Mouse (Mus musculus): ENCODE results near the gene Tshz2. TPM values are rescaled to one million over a fixed set of nuclear protein-coding genes. Genes with fewer than 3 reads are reported as not detected.
A peak's percentile ranks its signal among the peaks of the same experiment; 100 is the strongest.
"Not testable (repeated sequence)": the region's sequence is repeated elsewhere in the genome, so short reads cannot be mapped to it uniquely, and the experiment has no call there.

The Tshz2 gene
- total RNA-seq, 2 experiments from 2014 or later, result 17.8 to 18.3 TPM

DNA sequence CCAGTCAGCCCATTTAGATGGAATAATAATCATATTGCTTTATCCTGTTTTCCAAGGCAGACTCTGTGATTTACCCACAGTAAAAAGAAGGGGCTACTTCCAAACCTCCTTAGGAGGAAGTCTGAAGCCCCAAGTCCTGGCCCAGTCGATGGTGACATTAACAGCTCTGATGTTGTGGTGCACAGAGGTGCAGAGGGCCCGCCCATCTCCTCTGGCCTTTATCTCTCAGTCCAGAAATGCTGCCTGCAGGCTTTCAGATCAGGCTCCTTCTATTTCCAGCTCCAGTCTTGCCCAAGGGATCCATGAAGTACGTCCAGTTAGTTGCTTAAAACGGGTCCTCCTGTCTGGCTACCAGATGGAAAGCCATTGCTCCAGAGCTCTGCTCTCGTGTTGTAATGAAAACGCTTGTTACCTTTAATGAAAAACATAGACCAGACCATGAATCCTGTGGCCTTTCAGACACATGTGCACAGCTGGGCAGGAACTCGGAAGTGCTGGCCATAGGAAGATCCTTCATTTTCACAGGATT is 114.4 kb downstream of the Tshz2 start:
- intact Hi-C loops (cut with DNase I; ENCODE audit: low total_unique reads), result no loop called here
- DNase-seq, result no peak

DNA sequence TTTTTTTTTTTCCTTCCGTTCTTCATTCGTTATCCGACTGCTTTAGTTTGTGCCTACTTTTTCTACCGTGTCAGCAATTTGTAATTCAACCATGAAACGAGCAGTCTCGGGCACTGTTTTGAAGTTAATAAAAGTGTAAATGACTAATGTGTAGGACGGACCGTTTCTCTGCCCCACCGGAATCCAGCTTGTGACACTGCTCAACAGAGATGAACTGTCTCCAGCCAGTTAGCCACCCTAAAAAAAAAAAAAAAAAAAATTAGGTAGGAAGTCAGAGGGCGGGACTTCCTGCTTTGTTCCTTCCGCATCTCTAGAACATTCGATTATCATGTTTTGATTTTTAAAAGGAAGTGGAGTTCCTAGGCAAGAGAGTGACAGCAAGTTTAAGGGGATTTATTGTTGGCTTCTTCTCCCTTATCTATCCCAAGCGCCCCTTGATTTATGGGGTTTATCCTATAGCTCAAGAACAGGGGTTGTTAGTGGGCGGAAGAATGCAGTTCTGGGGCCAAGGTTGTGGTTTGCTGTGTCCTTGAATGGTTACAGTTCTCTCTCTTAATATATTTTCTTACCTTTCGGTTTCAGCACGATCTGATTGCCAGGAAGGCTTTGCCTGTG is 116.6 kb downstream of the Tshz2 start:
- intact Hi-C loops (cut with DNase I; ENCODE audit: low total_unique reads), result no loop called here
- no peak for DNase-seq

DNA sequence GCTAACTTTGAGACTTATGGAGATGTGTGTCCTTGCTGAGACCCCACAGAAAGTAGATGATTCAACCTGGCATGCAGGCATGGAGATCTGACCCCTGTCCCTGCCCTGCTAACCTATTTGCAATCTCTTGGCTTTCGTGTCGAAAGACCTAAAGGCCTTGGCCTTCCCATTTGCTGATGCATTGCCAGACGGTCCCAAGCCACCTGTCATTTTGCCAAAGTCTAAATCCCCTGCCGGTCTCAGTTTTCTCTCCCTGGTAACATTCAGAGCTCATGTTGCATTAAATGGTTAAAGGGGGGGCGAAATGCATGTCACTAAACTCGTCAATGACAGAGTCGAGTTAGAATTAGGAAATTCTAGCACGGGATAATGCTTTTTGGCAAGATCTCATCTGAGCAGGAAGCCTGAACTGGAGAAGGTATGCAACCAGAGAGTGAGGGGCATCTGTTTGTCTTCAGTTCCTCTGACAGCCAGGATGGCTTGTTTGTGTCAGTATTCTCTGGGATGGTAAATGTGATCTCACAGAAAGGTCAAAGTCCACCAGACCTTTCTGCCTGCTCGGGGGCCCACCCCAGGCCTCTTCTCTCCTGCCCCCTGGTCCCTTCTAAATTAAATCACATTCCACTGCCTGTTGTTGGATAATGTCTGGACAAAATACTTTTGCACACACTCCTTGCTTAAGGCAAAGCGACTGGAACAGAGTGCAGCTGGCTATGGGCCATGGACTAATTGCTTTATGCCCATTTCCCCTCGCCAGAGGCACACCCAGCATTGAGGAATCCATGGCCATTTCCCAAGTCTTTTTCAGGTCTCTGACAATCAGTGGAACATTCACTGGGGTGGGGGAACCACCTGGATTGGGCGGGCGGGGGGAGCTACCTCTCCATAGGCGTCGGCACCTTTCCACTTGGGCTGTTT is 118.0 kb downstream of the Tshz2 start:
- intact Hi-C loops (cut with DNase I; ENCODE audit: low total_unique reads), result no loop called here
- DNase-seq, result peak; percentile 22

DNA sequence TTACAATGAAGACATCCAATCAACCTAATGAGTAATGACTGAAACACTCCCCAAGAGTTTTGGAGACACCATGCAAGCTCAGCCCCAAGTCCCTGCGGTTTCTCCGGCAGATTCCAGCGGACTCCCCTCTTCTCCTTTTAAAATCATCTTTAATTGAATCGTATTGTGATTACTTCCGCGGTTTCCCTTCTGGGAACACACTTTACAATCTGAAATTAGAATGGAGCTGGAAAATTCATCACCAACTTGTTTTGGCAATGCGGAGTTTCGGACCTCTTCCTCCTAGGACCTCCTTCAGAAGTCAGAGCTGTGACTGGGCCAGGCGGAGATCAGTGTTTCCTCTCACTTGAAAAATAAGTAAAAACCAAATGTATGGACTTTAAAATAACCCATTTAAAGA is 119.3 kb downstream of the Tshz2 start:
- intact Hi-C loops (cut with DNase I; ENCODE audit: low total_unique reads), result no loop called here

DNA sequence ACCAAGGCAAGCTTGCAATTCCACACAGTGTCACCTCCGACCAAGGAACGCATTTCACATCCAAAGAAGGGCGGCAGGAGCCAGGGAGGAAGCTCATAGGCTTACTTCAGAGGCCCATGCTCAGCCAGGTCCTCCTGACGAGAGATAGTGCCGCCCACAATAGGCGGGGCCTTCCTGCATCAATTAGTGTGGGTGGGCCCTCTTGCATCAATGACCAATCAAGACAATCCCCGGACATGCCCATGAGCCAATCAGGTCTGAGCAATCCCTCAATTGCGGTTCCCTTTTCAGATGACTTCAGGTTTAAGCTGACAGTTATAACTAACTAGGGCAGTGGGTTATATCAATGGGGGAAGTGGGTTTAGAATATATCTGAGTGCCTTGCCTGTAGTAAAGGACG is 120.6 kb downstream of the Tshz2 start:
- intact Hi-C loops (cut with DNase I; ENCODE audit: low total_unique reads), result no loop called here

More for the DNA sequence above, 119.3 kb downstream of the Tshz2 start:
- DNase-seq, result no peak

DNA sequence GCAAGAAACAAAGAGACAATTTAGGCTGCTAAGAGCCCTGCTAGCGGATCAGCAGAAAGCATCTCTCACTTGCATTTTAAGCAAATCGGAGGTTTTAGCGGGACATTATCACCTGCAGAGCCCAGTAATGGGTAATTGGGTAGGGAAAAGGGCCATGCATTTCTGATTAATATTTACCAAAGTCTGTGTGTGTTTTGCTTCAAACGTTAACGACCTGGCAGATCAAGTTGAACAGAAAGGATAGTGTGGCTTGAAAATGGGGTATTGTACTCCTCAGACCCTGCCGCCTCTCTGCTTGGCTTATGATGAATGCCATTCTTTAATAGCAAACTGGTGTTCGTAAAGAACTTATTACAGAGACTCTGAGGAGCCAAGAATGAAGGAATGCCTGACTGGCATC is 122.3 kb downstream of the Tshz2 start:
- no peak for DNase-seq
- intact Hi-C loops (cut with DNase I; ENCODE audit: low total_unique reads), result no loop called here

More for the DNA sequence above, 120.6 kb downstream of the Tshz2 start:
- DNase-seq, result no peak

DNA sequence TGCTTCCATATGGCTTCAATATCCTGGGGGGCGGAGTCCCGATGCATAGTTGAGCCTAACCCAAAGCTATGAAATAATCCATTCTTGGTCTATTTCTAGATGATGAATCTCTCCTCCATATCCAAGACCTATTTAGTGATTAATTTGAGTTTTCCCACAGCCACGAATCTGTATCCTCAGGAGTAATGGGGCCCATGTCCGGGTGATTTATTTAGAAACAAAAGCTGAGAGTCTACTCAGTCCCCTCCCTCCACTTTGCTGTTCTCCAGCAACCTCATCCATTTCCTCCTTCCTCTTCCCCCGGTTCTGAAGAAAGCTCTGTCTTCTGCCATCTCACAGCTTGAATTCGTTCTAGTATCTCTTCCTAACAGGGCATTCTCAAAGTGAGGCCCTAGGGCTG is 125.3 kb downstream of the Tshz2 start:
- intact Hi-C loops (cut with DNase I; ENCODE audit: low total_unique reads), result no loop called here
- no peak for DNase-seq

DNA sequence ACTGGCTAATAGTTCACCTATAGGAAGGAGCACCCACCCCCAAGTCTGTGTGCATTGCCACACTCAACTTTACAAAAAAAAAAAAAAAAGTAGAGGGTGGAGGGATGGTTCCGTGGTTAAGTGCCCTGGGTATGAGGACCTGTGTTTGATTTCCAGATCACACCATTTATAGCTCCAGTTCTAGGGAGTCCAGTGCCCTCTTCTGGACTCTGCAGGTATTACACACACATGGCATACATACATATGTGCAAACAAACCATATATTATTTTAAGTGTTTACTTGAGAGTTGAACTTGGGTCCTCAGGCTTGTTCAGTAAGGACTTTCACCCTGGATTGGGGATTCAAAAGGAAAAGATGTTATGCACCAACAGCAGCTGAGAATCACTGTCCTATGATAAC is 127.3 kb downstream of the Tshz2 start:
- DNase-seq, result no peak
- intact Hi-C loops (cut with DNase I; ENCODE audit: low total_unique reads), result no loop called here

DNA sequence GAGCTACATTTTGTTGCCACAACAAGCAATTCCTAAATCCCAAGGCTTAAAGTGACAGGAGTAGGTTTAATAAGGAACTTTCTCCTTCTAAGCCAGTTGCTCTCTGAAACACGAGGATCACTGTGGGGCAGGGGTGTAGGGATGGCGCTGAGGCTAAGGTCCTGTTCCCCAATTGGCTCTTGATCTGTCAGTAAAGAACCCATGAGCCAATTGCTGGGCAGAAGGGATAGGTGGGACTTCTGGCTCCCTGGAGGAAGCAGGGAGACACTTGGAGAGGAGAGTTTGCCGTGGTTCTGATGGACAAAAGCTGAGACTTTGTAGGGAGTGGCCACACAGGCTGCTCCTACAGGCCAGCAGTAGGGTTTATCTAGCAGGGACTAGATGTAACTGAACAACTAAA is 128.9 kb downstream of the Tshz2 start:
- intact Hi-C loops (cut with DNase I; ENCODE audit: low total_unique reads), result no loop called here
- DNase-seq, result no peak

DNA sequence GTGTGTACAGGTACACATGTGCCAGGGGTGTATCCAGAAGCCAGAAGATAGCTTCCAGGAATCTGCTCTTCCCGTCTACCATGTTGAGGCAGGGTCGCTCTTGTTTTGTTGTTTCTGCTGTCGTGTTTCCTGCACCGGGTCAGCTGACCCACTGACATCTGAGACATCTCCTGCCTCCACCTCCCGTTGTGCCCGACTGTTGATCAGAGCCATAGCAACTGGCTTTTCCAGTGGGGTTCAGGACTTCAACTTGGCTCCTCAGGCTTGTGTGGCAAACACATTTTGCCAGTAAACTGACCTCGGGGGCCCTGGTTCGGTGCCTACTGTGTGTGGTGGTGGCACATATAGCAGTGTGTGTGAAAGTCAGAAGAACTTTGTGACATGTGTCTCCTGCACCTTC is 129.5 kb downstream of the Tshz2 start:
- no peak for DNase-seq
- intact Hi-C loops (cut with DNase I; ENCODE audit: low total_unique reads), result no loop called here

DNA sequence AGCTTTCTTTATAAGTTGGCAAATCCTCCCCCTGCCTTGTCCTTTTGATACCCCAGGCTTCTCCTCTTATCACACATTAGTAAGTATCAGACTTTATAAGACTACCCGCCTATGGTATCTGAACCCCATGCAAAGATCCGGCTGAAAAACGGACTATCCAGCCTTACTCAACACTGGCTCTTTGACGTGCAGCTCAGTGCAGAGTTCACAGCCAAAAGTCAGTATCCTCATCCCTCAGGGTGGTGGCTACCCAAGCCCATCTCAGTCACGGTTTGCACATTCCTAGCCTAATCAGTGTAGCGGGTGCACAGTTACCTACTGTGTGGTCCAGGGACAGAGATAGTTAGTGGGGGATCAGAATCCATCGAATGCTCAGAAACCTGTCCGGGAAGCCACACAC is 130.9 kb downstream of the Tshz2 start:
- intact Hi-C loops (cut with DNase I; ENCODE audit: low total_unique reads), result no loop called here

DNA sequence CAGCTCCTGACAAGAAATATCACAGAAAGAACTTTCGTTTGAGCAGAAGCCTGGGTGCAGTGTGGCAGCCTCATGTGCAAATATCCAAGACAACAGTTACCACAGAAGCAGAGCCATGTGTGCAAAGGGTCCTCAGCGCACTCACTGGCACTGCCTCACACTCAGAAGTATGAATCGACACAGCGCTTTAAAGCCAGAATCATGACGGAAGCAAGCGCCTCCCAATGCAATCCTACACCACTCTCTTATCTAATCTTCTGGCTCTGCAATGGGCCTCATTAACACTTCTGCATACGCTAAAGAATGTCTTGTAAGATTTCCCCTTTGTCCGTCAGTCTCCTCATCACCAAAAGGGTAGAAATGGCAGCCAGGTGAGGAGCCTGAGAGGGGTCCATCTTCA is 133.4 kb downstream of the Tshz2 start:
- intact Hi-C loops (cut with DNase I; ENCODE audit: low total_unique reads), result no loop called here
- DNase-seq, result no peak

More for the DNA sequence above, 130.9 kb downstream of the Tshz2 start:
- no peak for DNase-seq

DNA sequence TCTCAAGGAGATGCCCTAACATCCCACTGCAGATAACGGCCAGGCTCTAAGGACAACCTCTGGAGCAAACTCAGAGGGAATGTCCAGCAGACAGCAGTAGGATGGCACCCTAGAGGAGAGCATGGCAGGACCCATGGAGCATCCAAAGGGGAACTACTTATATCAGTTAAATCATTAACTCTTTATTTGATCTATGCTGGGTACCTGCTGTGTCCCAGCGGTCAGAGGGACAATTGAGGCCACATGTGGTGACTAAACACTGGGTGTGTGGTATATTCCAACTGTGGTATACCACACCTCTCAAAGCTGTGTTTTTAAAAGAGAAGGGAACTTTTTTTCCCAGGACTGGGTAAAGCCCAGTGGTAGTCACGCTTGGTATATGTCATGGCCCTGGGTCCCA is 134.5 kb downstream of the Tshz2 start:
- intact Hi-C loops (cut with DNase I; ENCODE audit: low total_unique reads), result no loop called here
- no peak for DNase-seq

DNA sequence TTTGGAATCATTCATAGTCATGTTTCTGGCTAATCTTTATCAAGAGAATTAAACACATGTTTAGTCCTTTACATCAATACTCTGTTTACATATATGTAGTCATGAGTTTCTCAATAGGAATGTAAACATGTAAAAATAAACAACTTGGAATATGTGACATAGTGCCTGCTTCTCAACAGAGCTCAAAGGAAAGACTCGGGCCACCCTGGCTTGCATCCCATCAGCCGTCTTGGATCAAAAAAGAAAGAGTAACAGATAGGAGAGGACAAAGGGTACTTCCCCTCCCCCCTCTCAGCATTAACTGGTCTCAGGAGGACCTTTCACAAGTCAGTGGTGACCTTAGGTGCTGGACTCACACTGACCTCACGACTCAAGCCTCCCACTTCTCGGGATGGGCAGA is 142.3 kb downstream of the Tshz2 start:
- intact Hi-C loops (cut with DNase I; ENCODE audit: low total_unique reads), result no loop called here
- no peak for DNase-seq

DNA sequence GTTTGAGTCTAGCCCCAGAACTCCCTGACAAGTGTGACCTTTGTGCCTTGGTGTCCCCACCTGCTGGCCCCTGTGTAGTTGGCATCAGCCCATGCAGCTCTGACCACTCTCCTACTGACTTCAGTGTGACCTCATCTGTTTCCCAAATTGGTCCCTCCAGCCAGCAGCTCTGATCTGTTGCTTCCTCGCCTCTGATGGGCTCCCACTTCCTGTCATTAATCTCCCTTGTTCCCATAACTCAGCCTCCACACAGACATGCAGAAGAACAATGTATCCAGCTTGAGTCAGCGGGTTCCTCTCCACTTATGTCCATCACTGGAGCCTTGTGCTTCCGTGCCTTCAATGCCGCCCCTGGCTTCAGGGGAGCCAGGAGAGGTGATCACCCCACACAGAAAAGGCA is 144.4 kb downstream of the Tshz2 start:
- intact Hi-C loops (cut with DNase I; ENCODE audit: low total_unique reads), result no loop called here
- no peak for DNase-seq

DNA sequence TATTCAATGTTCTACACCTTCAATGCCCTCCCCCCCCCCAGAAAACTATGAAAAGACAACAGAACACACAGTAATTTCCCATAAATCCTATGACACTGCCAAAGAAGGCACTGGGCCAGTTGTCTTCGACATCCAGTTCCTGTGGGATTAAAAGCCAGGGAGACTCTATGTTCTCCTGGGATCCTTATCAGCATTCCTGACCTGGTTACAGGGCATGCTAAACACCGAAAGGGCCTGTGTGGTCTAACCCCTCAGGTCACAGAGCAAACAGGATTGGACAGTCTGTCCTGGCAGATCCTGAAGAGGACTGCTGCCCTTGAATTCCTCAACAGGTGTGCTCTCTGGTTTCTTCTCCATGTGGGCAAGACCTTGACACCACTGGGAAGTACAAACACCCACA is 145.0 kb downstream of the Tshz2 start:
- intact Hi-C loops (cut with DNase I; ENCODE audit: low total_unique reads), result no loop called here
- no peak for DNase-seq

DNA sequence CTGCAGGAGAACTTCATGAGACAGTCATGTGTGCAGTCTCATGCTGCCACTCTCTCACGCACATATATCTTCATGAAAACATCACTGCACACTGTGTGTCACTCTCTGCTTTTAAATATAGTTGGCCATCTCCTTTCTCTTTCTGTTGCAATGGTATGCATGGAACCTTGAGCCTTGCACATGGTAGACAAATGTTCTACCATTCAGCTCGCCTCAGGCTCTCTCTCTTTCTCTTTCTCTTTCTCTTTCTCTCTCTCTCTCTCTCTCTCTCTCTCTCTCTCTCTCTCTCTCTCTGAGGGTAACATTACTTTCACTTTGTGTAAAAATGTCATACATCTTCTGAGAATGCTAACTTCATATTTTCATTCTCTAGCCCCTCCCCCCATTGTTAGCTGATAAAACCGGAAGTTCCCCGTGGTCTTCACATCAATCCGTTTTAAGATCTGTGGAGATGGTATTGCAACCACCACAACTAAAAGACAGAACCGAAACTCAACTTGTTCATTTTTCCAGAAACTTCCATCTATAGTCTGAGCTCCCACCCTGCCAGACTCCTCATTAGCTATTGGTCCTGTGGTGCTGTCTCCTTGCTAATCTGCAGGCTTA is 146.0 kb downstream of the Tshz2 start:
- intact Hi-C loops (cut with DNase I; ENCODE audit: low total_unique reads), result no loop called here
- DNase-seq, result no peak

DNA sequence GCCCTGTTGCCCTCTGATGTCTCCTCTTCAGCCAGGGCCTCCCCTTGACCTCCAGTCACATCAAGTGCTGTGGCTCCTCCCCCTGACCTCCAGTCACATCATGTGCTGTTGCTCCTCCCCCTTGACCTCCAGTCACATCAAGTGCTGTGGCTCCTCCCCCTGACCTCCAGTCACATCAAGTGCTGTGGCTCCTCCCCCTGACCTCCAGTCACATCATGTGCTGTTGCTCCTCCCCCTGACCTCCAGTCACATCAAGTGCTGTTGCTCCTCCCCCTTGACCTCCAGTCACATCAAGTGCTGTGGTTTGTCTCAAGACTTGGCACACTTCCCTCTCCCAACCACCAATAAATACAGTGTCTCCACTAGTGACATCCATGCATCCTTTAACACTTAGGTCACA is 148.9 kb downstream of the Tshz2 start:
- intact Hi-C loops (cut with DNase I; ENCODE audit: low total_unique reads); DNase-seq: not testable (repeated sequence)

DNA sequence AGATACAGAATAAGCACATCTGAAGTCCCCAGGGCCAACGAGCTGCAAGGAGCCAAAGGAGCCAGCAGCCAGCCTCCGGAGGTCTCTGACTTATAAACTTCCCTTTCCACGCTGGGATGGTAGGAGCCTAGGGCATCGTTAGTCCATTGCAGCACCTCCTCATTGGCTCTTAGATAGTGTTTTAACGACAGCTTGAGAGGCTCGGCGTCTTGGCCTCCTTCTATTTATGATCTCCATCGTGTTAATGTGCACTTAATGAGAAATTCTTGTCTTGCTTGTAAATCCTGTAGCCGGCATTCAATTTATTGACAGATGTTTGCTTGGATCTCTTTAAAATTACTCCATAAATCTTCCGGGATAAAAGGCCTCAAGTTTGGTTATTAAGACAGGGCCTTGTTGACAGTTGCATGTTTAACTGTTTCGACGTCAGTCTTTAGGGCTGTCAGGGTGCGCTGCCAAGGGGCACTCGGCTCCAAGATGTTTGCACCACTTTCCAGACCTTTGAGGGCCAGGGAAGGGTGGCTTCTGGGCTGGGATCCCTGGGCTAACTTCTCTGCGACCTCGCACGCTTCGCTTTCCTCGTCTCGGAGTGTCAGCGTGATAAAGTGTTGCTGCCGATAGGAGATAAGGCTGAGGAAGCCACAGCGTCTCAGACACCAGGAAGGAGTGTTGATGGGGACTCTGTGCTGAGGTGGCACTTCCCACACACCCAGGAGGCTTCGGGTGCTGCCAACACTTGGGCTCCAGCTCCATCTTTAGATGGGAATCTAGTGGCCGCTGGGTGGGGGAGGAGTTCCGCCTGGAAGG is 150.3 kb downstream of the Tshz2 start:
- intact Hi-C loops (cut with DNase I; ENCODE audit: low total_unique reads), result no loop called here

DNA sequence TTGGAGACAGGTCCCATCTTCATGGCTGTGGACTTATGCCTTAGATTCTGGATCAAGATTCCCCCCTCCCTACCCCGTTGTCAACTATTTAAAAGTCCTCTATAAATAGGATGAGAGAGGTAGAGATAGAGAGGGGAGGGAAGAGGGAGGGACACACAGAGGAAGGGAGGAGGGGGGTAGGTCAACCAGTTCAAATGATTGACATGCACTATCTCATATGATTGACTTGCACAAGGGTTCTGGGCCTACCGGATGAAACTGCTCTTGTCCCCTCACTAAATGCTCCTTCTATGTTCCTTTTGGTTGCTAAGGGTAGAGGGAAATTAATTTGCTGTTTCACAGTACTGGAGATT is 150.8 kb downstream of the Tshz2 start:
- intact Hi-C loops (cut with DNase I; ENCODE audit: low total_unique reads), result no loop called here
- DNase-seq, result no peak

More for the DNA sequence above, 150.3 kb downstream of the Tshz2 start:
- DNase-seq, result no peak
